ENCODE assay signal across 21 mouse cellular contexts in the genomic region with DNA sequence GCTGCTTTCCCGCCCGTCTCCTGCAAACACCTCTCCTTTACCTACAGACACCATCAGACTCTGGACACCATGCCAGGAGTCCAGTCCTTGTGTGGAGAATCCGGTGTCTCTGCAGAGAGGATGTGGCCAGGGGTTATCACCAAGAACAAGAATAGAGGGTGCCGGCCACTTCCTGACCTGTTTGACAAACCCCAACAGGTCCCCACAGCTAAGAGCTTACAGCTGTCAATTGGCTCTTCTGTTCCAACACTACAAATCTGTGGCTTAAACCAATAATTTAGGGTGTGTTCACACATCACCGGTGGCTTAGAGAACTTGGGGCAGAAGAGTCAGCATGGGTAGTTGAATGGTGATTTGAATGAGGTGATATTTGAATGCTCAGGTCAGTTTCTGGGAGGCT. TPM values are rescaled to one million over a fixed set of nuclear protein-coding genes. Genes with fewer than 3 reads are reported as not detected.
DNase-seq lines count a peak whose midpoint lies in the region; ATAC-seq lines count a peak whose summit lies in the region.
"Had no signal": no experiment of that assay in that cellular context is flagged by ENCODE, and none has a peak within 500 bp of the region (broad histone marks: within the 10 kb centered on the region; RNA-seq: fewer than 3 reads in every experiment).

No protein-coding gene starts in this region.

- WGBS in hindbrain, embryonic 10.5 days, result 82% methylated on average over 5 of the region's 5 CpGs
- WGBS in hindbrain, embryonic 11.5 days, result 81% methylated on average over 5 of the region's 5 CpGs

- no peak for ATAC-seq in hindbrain, embryonic 11.5 days (ENCODE audit: low FRiP score)
- ATAC-seq in hematopoietic stem cell, adult 5-6 weeks (replicated peaks in 1 of 2; ENCODE audit: insufficient read depth in 1 of 2, low FRiP score in 2 of 2, low TSS enrichment in 1 of 2, low read depth in 1 of 2, poor library complexity in 2 of 2, severe bottlenecking in 2 of 2), result peak; percentile 5 to 18; a peak in 1 of 4 replicates
- ATAC-seq in monocyte, adult 5-6 weeks (replicated peaks; ENCODE audit: insufficient number of reproducible peaks, low FRiP score, low TSS enrichment, poor library complexity, severe bottlenecking), result peak; percentile 54
- ATAC-seq: forebrain, embryonic 14.5 days; inflammation-experienced regulatory T-cells, adult 6 months; intestine, postnatal 0 days had no signal

- no peaks in the 10 kb centered on the region for H3K36me3 ChIP-seq in hindbrain, embryonic 10.5 days
- H3K36me3 ChIP-seq in hindbrain, embryonic 11.5 days (ENCODE audit: control insufficient read depth, insufficient read depth, low read length), result no peaks in the 10 kb centered on the region
- H3K36me3 ChIP-seq: hindbrain, embryonic 15.5 days had no signal

- no peaks in the 10 kb centered on the region for H3K9me3 ChIP-seq in hindbrain, embryonic 10.5 days
- no peaks in the 10 kb centered on the region for H3K9me3 ChIP-seq in hindbrain, embryonic 11.5 days (ENCODE audit: control insufficient read depth, low read length)
- H3K9me3 ChIP-seq: hindbrain, embryonic 15.5 days had no signal

- no peak for DNase-seq in hindbrain, embryonic 10.5 days (ENCODE audit: low spot score)
- no peak for DNase-seq in hindbrain, embryonic 11.5 days (ENCODE audit: low spot score)
- no peak for DNase-seq in kidney, postnatal 4 days
- no peak for DNase-seq in layer of hippocampus, adult 18-20 months (ENCODE audit: low spot score in 2 of 2)
- no peak for DNase-seq in right cerebral cortex, postnatal 14 days
- DNase-seq: adrenal gland, adult 2 months; adrenal gland, postnatal 36 days; cerebellum, adult 2 months; cerebellum, postnatal 10 days; gastrocnemius, adult 2 months; gastrocnemius, postnatal 25 days; heart, adult 11 months; heart, postnatal 10 days; heart, postnatal 4 days had no signal

- H3K27ac ChIP-seq in hindbrain, embryonic 10.5 days, result 0 out of 2 replicates have a peak overlapping the region, but pooled peaks have one; percentile 23
- no peak overlapping the region for H3K27ac ChIP-seq in hindbrain, embryonic 11.5 days (ENCODE audit: low read depth, low read length)
- H3K27ac ChIP-seq: gastrocnemius, adult 2 months; hindbrain, embryonic 15.5 days had no signal

- peaks cover 13% of the 10 kb centered on the region for H3K4me1 ChIP-seq in hindbrain, embryonic 10.5 days (replicated peaks)
- no peaks in the 10 kb centered on the region for H3K4me1 ChIP-seq in hindbrain, embryonic 11.5 days (replicated peaks; ENCODE audit: control insufficient read depth, insufficient read depth, low read length)

- no peak overlapping the region for H3K9ac ChIP-seq in hindbrain, embryonic 11.5 days (ENCODE audit: low read depth, low read length)
- H3K9ac ChIP-seq: hindbrain, embryonic 15.5 days had no signal

- peaks cover 41% of the 10 kb centered on the region for H3K27me3 ChIP-seq in hindbrain, embryonic 10.5 days (ENCODE audit: insufficient read depth, poor library complexity, severe bottlenecking)
- H3K27me3 ChIP-seq in hindbrain, embryonic 11.5 days (ENCODE audit: control insufficient read depth, insufficient read depth, low read length), result no peaks in the 10 kb centered on the region

- H3K4me3 ChIP-seq in hindbrain, embryonic 10.5 days, result no peak overlapping the region
- H3K4me3 ChIP-seq in hindbrain, embryonic 11.5 days (ENCODE audit: low read depth, low read length), result no peak overlapping the region
- H3K4me3 ChIP-seq: gastrocnemius, adult 2 months; hindbrain, embryonic 15.5 days had no signal

- no peak overlapping the region for H3K4me2 ChIP-seq in hindbrain, embryonic 11.5 days (replicated peaks; ENCODE audit: low read depth, low read length)
- H3K4me2 ChIP-seq: hindbrain, embryonic 15.5 days had no signal

RNA-seq across cellular contexts. Expression of a gene that starts 17.3 kb away (rescaled TPM):
- 1.1 and 1.3 TPM in 2 replicates for polyA plus RNA-seq in hindbrain, embryonic 10.5 days (2016; fragmentation: Nextera tagmentation; extraction: Ambion mirVana)
- 1.4 and 2.1 TPM in 2 replicates for polyA plus RNA-seq in hindbrain, embryonic 11.5 days (2014; fragmentation: Nextera tagmentation; extraction: Ambion mirVana)
- 12.2 and 13.9 TPM in 2 replicates for total RNA-seq in hematopoietic stem cell, adult 5-6 weeks (2017)
- 67.8 to 81.1 TPM (median 72.6 TPM) in 3 replicates for total RNA-seq in monocyte, adult 5-6 weeks (2017)
- 1 to 10 TPM; 1.8 to 2.0 TPM for total RNA-seq in layer of hippocampus, adult 18-20 months (2021)

RNA-seq across cellular contexts. Expression of a gene that starts 28.5 kb away (rescaled TPM):
- polyA plus RNA-seq in hindbrain, embryonic 10.5 days (2016; fragmentation: Nextera tagmentation; extraction: Ambion mirVana), result 0.15 and 0.17 TPM in 2 replicates
- 0.13 and 0.14 TPM in 2 replicates for polyA plus RNA-seq in hindbrain, embryonic 11.5 days (2014; fragmentation: Nextera tagmentation; extraction: Ambion mirVana)
- 0.94 and 1.1 TPM in 2 replicates for total RNA-seq in hematopoietic stem cell, adult 5-6 weeks (2017)
- total RNA-seq in monocyte, adult 5-6 weeks (2017), result 6.7 to 12.7 TPM (median 8.3 TPM) in 3 replicates
- under 1 TPM; 0.37 to 0.51 TPM for total RNA-seq in layer of hippocampus, adult 18-20 months (2021)
- polyA plus RNA-seq: heart, embryonic 14.5 days; hindbrain, embryonic 15.5 days had no signal
